Mouse (Mus musculus) hindbrain, postnatal 0 days (tissue): ENCODE results near the gene Wdr89. TPM values are rescaled to one million over a fixed set of nuclear protein-coding genes. Genes with fewer than 3 reads are reported as not detected.
"Not testable (repeated sequence)": the region's sequence is repeated elsewhere in the genome, so short reads cannot be mapped to it uniquely, and the experiment has no call there.

ENCODE experiments used
- ATAC-seq: fragments of 200-750 bp; cut with Nextera tagmentation; 2 replicates; pipeline ENCODE4 v1.8.0; 2017; ENCODE audit warnings: mild to moderate bottlenecking, moderate TSS enrichment, moderate library complexity
- DNase-seq: peaks from one replicate; pipeline ENCODE4 v3.0.0-alpha.2; 2015; ENCODE audit warnings: low spot score
- H3K27ac ChIP-seq: fragments of 300-500 bp; sonication (generic); 2 replicates; pipeline ENCODE4 v1.5.1; 2014; ENCODE audit warnings: mild to moderate bottlenecking
- H3K27me3 ChIP-seq: fragments of 300-500 bp; sonication (generic); 2 replicates; pipeline ENCODE4 v1.6.1; 2014; ENCODE audit warnings: low read length, mixed read lengths; ENCODE audit not compliant: insufficient read depth
- H3K36me3 ChIP-seq: fragments of 300-500 bp; sonication (generic); 2 replicates; pipeline ENCODE4 v1.6.1; 2014; ENCODE audit warnings: low read length, mixed read lengths; ENCODE audit not compliant: insufficient read depth
- H3K4me1 ChIP-seq: fragments of 300-500 bp; sonication (generic); 2 replicates; pipeline ENCODE4 v1.6.1; 2014; ENCODE audit warnings: antibody characterized with exemption, low read length, mixed read lengths; ENCODE audit not compliant: insufficient read depth
- H3K4me2 ChIP-seq: fragments of 300-500 bp; sonication (generic); 2 replicates; pipeline ENCODE4 v1.6.1; 2014; ENCODE audit warnings: low read depth, mild to moderate bottlenecking, low read length, moderate library complexity, mixed read lengths
- H3K4me3 ChIP-seq: fragments of 300-500 bp; sonication (generic); 2 replicates; pipeline ENCODE4 v1.5.1; 2014; ENCODE audit warnings: low read length
- H3K9ac ChIP-seq: fragments of 300-500 bp; sonication (generic); replicated peaks from 2 replicates; pipeline ENCODE4 v1.6.1; 2014; ENCODE audit warnings: mild to moderate bottlenecking, low read length, moderate library complexity, mixed read lengths
- H3K9me3 ChIP-seq: fragments of 300-500 bp; sonication (generic); 2 replicates; pipeline ENCODE4 v1.6.1; 2016; ENCODE audit warnings: low read length, mixed read lengths
- CTCF ChIP-seq: IDR thresholded peaks from 2 replicates; pipeline ENCODE4 v1.5.1; 2016; ENCODE audit warnings: antibody characterized with exemption, control low read depth, low read depth
- WGBS: fragments of 180-500 bp; shearing (Covaris S2); extraction: QIAGEN DNeasy Blood & Tissue Kit; methylation state at CpG from one replicate; pipeline ENCODE4 v1.1.7; 2014; 5-methylcytosine and 5-hydroxymethylcytosine counted together
- polyA plus RNA-seq: library from polyadenylated mRNA; unstranded; fragments of >200 nt; fragmentation: Nextera tagmentation; extraction: Ambion mirVana; gene quantifications from 2 replicates; pipeline ENCODE4 v1.2.1, GENCODE M21; 2015
- total RNA-seq: library from RNA; depleted of rRNA; stranded (reverse); fragments of >200 nt; gene quantifications from 2 replicates; pipeline ENCODE4 v1.2.3, GENCODE M21; 2014; rRNA removed

Gene Wdr89
- total RNA-seq (2.4 and 2.5 TPM in 2 replicates), polyA plus RNA-seq (3.7 TPM in 2 replicates)

DNA sequence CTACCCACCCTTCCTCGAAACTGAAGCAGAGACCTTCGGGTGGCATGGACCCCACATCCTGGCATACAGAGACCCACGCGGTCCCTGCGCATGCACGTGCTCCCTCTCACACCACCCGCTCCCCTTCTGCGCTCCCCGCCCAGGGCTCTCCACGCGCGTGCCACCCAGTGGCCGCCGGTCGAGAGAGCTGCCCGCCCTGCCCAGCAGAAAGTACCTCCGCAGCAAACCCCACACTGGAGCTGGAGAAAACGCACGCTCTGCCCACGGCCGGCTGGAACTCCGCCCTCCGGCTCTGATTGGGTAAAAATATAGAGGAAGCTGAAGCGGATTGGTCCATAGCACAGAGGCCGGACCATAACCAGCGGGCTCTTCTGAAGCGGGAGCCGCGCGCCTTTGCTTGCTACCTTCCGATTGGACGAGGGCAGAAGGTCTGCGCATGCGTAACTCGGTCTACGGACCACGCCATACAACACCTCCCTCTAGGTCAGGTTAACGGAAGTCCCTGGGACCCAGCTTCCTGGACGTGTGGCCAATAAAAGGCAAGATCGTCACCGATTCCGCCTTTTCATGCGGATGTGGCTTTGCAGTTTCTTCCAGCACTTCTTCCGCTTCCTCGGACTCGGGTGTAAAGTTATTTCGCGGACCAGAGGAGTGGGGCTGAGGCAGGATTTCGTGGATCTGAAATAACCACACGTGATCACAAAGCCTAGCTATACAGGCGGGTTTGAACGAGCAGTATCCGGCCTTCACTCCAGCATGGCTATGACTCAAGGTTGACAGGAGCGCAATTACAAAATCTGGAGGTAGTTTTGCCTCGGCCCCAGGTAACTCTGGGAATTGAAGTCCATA, at the start of gene Wdr89:
Gene Wdr89 (minus strand): TSS at position 280 of the 849 bp plus-strand sequence.
- Histone ChIP-seq H3K27me3 (no peaks in the 10 kb centered on the region), H3K4me3 (peak within 1 kb of the TSS; percentile 53), H3K4me2 (peak within 1 kb of the TSS; percentile 75), H3K9ac (peak within 1 kb of the TSS; percentile 50), H3K9me3 (no peaks in the 10 kb centered on the region), H3K27ac (peak within 1 kb of the TSS; percentile 77), H3K36me3 (no peaks in the 10 kb centered on the region), H3K4me1 (peaks cover 6% of the 10 kb centered on the region; the same call in 1 of the 2 replicates)
- peak; percentile 100 for DNase-seq
- WGBS: 1% methylated on average over 55 of the region's 55 CpGs
- TF ChIP-seq CTCF: peak; percentile 54
- ATAC-seq: peak; percentile 99

DNA sequence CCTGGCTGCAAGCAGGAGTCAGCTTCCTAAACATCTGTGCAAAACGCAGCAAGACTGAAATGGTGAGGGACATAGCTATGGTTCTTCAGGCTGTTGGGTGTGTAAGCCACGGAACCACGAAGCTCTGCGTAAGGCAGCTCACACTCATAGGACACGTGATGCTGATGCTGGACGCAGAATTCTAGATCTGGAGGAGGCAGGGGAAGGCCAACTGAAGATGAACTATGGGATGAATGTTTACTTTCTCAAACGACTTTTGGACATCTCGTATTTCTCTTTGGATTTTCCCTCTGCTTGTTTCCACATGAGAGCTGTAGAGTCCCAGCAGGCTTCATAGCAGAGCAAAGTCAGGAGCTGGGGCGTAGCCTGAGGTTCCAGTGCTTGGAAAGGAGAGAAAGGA, 44.3 kb upstream of the Wdr89 start:
- DNase-seq: no peak
- no peak for TF ChIP-seq CTCF
- no peak overlapping the region for H3K4me2 ChIP-seq
- no peaks in the 10 kb centered on the region for H3K4me1 ChIP-seq
- ATAC-seq: no peak
- H3K27ac ChIP-seq: no peak overlapping the region
- no peaks in the 10 kb centered on the region for H3K36me3 ChIP-seq
- 90% methylated on average over 9 of the region's 9 CpGs for WGBS
- H3K9me3 ChIP-seq: no peaks in the 10 kb centered on the region
- no peak overlapping the region for H3K4me3 ChIP-seq
- H3K9ac ChIP-seq: no peak overlapping the region
- no peaks in the 10 kb centered on the region for H3K27me3 ChIP-seq

DNA sequence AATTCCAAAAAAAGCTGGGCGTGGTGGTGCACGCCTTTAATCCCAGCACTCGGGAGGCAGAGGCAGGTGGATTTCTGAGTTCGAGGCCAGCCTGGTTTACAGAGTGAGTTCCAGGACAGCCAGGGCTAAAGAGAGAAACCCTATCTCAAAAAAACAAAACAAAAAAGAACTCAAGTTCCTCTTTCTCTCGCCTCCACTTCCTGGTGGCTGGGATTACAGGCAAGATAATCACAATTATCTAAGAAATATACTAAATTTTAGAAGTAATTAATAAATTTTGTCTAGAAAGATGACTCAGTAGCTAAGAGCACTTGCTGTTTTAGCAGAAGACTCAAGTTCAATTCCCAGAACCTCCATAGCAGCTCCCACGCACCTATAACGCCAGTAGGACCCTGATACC, 43.6 kb upstream of the Wdr89 start:
- not testable (repeated sequence) for H3K27ac ChIP-seq, H3K27me3 ChIP-seq, ATAC-seq, H3K4me2 ChIP-seq, H3K4me1 ChIP-seq, H3K9me3 ChIP-seq, H3K4me3 ChIP-seq, H3K36me3 ChIP-seq, DNase-seq, H3K9ac ChIP-seq
- 89% methylated on average over 7 of the region's 7 CpGs for WGBS

DNA sequence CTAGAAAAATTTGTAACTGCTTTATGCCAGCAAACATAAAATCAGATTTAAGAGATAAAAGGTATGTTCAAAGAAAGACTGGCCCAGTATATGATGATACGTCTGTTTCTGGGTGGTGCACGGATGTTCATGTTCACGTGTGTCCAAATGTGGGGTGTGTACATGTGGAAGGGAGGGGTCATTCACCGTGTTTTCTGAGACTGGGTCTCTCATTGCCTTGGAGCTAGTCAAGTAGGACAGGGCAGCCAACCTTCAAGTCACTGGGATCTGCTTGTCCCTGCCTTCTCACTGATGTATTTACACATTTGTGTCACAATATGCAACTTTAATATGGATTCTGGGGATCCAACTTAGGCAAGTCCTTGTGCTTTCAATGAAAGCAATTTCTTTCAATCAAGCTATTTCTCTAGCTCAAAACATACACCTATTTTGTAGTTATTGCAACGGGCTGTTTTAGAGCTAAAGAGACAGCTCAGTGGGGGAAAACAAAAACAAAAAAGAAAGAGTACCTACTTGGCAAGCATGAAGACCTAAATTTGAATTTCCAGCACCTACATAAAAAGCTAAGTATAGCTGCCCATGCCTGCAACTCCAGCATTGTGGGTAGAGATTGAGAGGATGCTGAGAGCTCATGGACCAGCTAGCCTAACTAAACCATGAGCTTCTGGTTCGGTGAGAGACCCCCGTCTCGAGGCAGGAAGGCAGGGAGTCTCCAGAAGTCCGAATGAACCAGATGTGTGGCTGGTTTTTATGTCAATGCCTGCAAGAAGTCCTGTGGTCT, 41.4 kb upstream of the Wdr89 start:
- no peaks in the 10 kb centered on the region for H3K27me3 ChIP-seq
- no peaks in the 10 kb centered on the region for H3K4me1 ChIP-seq
- ATAC-seq (no peak), DNase-seq (no peak)
- H3K4me2 ChIP-seq: no peak overlapping the region
- 91% methylated on average over 9 of the region's 9 CpGs for WGBS
- no peaks in the 10 kb centered on the region for H3K9me3 ChIP-seq
- no peaks in the 10 kb centered on the region for H3K36me3 ChIP-seq
- H3K27ac ChIP-seq: no peak overlapping the region
- no peak for TF ChIP-seq CTCF
- no peak overlapping the region for H3K9ac ChIP-seq
- H3K4me3 ChIP-seq: no peak overlapping the region

DNA sequence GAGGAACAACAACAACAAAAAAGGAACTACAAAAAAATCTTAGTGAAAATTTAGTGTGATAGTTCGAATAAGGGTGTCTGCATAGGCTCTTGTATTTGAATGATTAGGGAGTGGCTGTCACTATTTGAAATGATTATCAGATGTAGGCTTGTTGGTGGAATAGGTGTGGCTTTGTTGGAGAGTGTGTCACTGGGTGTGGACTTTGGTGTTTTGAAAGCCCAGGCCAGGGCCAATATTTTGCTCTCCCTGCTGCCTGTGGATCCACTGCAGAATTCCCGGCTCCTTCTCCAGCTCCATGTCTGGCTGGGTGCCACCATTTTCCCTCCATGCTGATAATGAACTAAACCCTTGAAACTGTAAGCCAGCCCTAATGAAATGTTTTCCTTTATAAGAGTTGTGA, 40.2 kb upstream of the Wdr89 start:
- Histone ChIP-seq H3K4me2 (no peak overlapping the region), H3K9me3 (no peaks in the 10 kb centered on the region), H3K36me3 (no peaks in the 10 kb centered on the region), H3K4me3 (no peak overlapping the region), H3K4me1 (no peaks in the 10 kb centered on the region), H3K27me3 (no peaks in the 10 kb centered on the region), H3K27ac (no peak overlapping the region), H3K9ac (no peak overlapping the region)
- ATAC-seq (no peak), DNase-seq (no peak)
- no peak for TF ChIP-seq CTCF
- 81% methylated on average over 2 of the region's 2 CpGs for WGBS

DNA sequence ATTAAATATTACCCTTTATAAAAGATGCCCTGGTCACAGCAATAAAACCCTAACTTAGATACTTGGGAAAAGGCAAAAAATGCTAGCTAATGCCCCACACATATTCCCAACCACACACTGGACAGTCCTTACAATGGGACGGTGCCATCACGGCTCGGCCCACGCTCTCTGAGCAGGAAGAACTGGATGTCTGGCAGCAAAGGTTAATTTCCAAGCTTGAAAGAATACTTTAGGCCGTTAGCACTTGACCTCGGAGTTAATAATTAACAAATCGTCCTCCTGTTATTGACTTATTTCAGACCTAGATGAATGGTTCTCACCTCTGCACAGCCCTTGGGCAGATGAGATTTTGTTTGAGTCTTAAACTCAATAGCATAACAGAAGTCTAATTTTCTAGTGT, 37.3 kb upstream of the Wdr89 start:
- no peaks in the 10 kb centered on the region for H3K27me3 ChIP-seq
- no peak overlapping the region for H3K27ac ChIP-seq
- WGBS: 82% methylated on average over 7 of the region's 7 CpGs
- no peak for ATAC-seq
- no peaks in the 10 kb centered on the region for H3K36me3 ChIP-seq
- no peaks in the 10 kb centered on the region for H3K9me3 ChIP-seq
- H3K4me3 ChIP-seq: no peak overlapping the region
- TF ChIP-seq CTCF: no peak
- no peaks in the 10 kb centered on the region for H3K4me1 ChIP-seq
- no peak for DNase-seq
- H3K4me2 ChIP-seq: no peak overlapping the region
- H3K9ac ChIP-seq: no peak overlapping the region
